Mouse (Mus musculus): ENCODE results near the gene 3110009E18Rik. TPM values are rescaled to one million over a fixed set of nuclear protein-coding genes. Genes with fewer than 3 reads are reported as not detected.

3110009E18Rik gene
- polyA plus RNA-seq (2015; fragmentation: Nextera tagmentation; extraction: Ambion mirVana), result 8.2 and 13.6 TPM in 2 replicates

- H3K36me3 ChIP-seq, result peaks cover under 1% of the 10 kb centered on the region; the same call in 1 of the 2 replicates
- peak within 1 kb of the TSS; percentile 78 for H3K4me2 ChIP-seq
- no peaks in the 10 kb centered on the region for H3K9me3 ChIP-seq (replicated peaks)
- no peaks in the 10 kb centered on the region for H3K27me3 ChIP-seq
- peak within 1 kb of the TSS; percentile 66 for H3K9ac ChIP-seq
- H3K4me3 ChIP-seq, result peak within 1 kb of the TSS; percentile 66
- H3K27ac ChIP-seq, result peak within 1 kb of the TSS; percentile 96
- peaks cover 33% of the 10 kb centered on the region for H3K4me1 ChIP-seq (replicated peaks)
- WGBS, result under 1% methylated on average over 52 of the region's 52 CpGs
- ATAC-seq (replicated peaks; ENCODE audit: insufficient number of reproducible peaks, insufficient read depth, low FRiP score, low read depth), result peak; percentile 93
Measured at GRCm38 (mm10) chr1:120120969-120121811, at the start of gene 3110009E18Rik, which contains the start of gene Dbi. Gene 3110009E18Rik (plus strand): TSS chr1:120121187. Gene Dbi (minus strand): TSS chr1:120121078.

GRCm38 (mm10) chr1:120072900-120073299 lies 48.1 kb upstream of the 3110009E18Rik start:
- WGBS, result 4% methylated on average over 16 of the region's 16 CpGs
- Histone ChIP-seq H3K4me1 (replicated peaks) (peaks cover 25% of the 10 kb centered on the region), H3K4me2 (peak overlapping the region; percentile 93), H3K4me3 (peak overlapping the region; percentile 52), H3K27me3 (no peaks in the 10 kb centered on the region), H3K9ac (peak overlapping the region; percentile 55), H3K36me3 (no peaks in the 10 kb centered on the region), H3K9me3 (replicated peaks) (no peaks in the 10 kb centered on the region), H3K27ac (no peak overlapping the region)
- no peak for ATAC-seq (replicated peaks; ENCODE audit: insufficient number of reproducible peaks, insufficient read depth, low FRiP score, low read depth)

- WGBS, result 3% methylated on average over 40 of the region's 40 CpGs
- H3K4me3 ChIP-seq, result peak within 1 kb of the TSS; percentile 52
- no peaks in the 10 kb centered on the region for H3K27me3 ChIP-seq
- H3K4me2 ChIP-seq, result peak within 1 kb of the TSS; percentile 93
- H3K36me3 ChIP-seq, result no peaks in the 10 kb centered on the region
- H3K9me3 ChIP-seq (replicated peaks), result no peaks in the 10 kb centered on the region
- peak within 1 kb of the TSS; percentile 22; the same call in 1 of the 2 replicates for H3K27ac ChIP-seq
- ATAC-seq (replicated peaks; ENCODE audit: insufficient number of reproducible peaks, insufficient read depth, low FRiP score, low read depth), result peak; percentile 85
- H3K9ac ChIP-seq, result peak within 1 kb of the TSS; percentile 55
- H3K4me1 ChIP-seq (replicated peaks), result peaks cover 25% of the 10 kb centered on the region
Measured at GRCm38 (mm10) chr1:120073519-120074306, 47.3 kb upstream of the 3110009E18Rik start, which contains the start of gene Tmem37. Gene Tmem37 (minus strand): TSS chr1:120074074.

GRCm38 (mm10) chr1:120074307-120074702 lies 46.7 kb upstream of the 3110009E18Rik start:
- Histone ChIP-seq H3K27me3 (no peaks in the 10 kb centered on the region), H3K27ac (peak overlapping the region; percentile 21; the same call in 1 of the 2 replicates), H3K4me3 (peak overlapping the region; percentile 52), H3K9ac (no peak overlapping the region), H3K4me2 (peak overlapping the region; percentile 93), H3K4me1 (replicated peaks) (peaks cover 25% of the 10 kb centered on the region), H3K36me3 (no peaks in the 10 kb centered on the region), H3K9me3 (replicated peaks) (no peaks in the 10 kb centered on the region)
- ATAC-seq (replicated peaks; ENCODE audit: insufficient number of reproducible peaks, insufficient read depth, low FRiP score, low read depth), result no peak
- WGBS, result 44% methylated on average over 4 of the region's 4 CpGs

- H3K4me1 ChIP-seq (replicated peaks), result peaks cover 25% of the 10 kb centered on the region
- no peak overlapping the region for H3K4me2 ChIP-seq
- ATAC-seq (replicated peaks; ENCODE audit: insufficient number of reproducible peaks, insufficient read depth, low FRiP score, low read depth), result no peak
- H3K27me3 ChIP-seq, result no peaks in the 10 kb centered on the region
- no peaks in the 10 kb centered on the region for H3K9me3 ChIP-seq (replicated peaks)
- WGBS, result 67% methylated on average over 4 of the region's 4 CpGs
- no peak overlapping the region for H3K4me3 ChIP-seq
- H3K27ac ChIP-seq, result 0 out of 2 replicates have a peak overlapping the region, but pooled peaks have one; percentile 22
- no peak overlapping the region for H3K9ac ChIP-seq
- H3K36me3 ChIP-seq, result no peaks in the 10 kb centered on the region
Measured at GRCm38 (mm10) chr1:120074931-120075330, 46.1 kb upstream of the 3110009E18Rik start.

GRCm38 (mm10) chr1:120075507-120075906 lies 45.5 kb upstream of the 3110009E18Rik start:
- WGBS, result 65% methylated on average over 5 of the region's 5 CpGs
- Histone ChIP-seq H3K4me1 (replicated peaks) (peaks cover 25% of the 10 kb centered on the region), H3K27me3 (no peaks in the 10 kb centered on the region), H3K4me3 (no peak overlapping the region), H3K4me2 (no peak overlapping the region), H3K27ac (no peak overlapping the region), H3K9me3 (replicated peaks) (no peaks in the 10 kb centered on the region), H3K9ac (no peak overlapping the region), H3K36me3 (no peaks in the 10 kb centered on the region)
- no peak for ATAC-seq (replicated peaks; ENCODE audit: insufficient number of reproducible peaks, insufficient read depth, low FRiP score, low read depth)

GRCm38 (mm10) chr1:120077746-120078410 lies 43.1 kb upstream of the 3110009E18Rik start:
- no peaks in the 10 kb centered on the region for H3K9me3 ChIP-seq (replicated peaks)
- H3K27me3 ChIP-seq, result no peaks in the 10 kb centered on the region
- H3K27ac ChIP-seq, result no peak overlapping the region
- no peak overlapping the region for H3K4me3 ChIP-seq
- H3K4me2 ChIP-seq, result no peak overlapping the region
- no peaks in the 10 kb centered on the region for H3K36me3 ChIP-seq
- no peak for ATAC-seq (replicated peaks; ENCODE audit: insufficient number of reproducible peaks, insufficient read depth, low FRiP score, low read depth)
- H3K9ac ChIP-seq, result no peak overlapping the region
- H3K4me1 ChIP-seq (replicated peaks), result peaks cover 24% of the 10 kb centered on the region
- WGBS, result 34% methylated on average over 9 of the region's 9 CpGs

- Histone ChIP-seq H3K9me3 (replicated peaks) (no peaks in the 10 kb centered on the region), H3K27ac (no peak overlapping the region), H3K4me1 (replicated peaks) (peaks cover 17% of the 10 kb centered on the region), H3K4me2 (no peak overlapping the region), H3K36me3 (no peaks in the 10 kb centered on the region), H3K27me3 (no peaks in the 10 kb centered on the region), H3K9ac (no peak overlapping the region), H3K4me3 (no peak overlapping the region)
- WGBS, result 89% methylated on average over 1 of the region's 1 CpGs
- no peak for ATAC-seq (replicated peaks; ENCODE audit: insufficient number of reproducible peaks, insufficient read depth, low FRiP score, low read depth)
Measured at GRCm38 (mm10) chr1:120080632-120081031, 40.4 kb upstream of the 3110009E18Rik start.

- H3K9me3 ChIP-seq (replicated peaks), result no peaks in the 10 kb centered on the region
- WGBS, result 12% methylated on average over 7 of the region's 7 CpGs
- H3K9ac ChIP-seq, result no peak overlapping the region
- no peak overlapping the region for H3K27ac ChIP-seq
- H3K4me2 ChIP-seq, result peak overlapping the region; percentile 45
- no peak overlapping the region for H3K4me3 ChIP-seq
- H3K36me3 ChIP-seq, result no peaks in the 10 kb centered on the region
- H3K27me3 ChIP-seq, result no peaks in the 10 kb centered on the region
- ATAC-seq (replicated peaks; ENCODE audit: insufficient number of reproducible peaks, insufficient read depth, low FRiP score, low read depth), result peak; percentile 47; the same call in 1 of the 2 replicates
- H3K4me1 ChIP-seq (replicated peaks), result peaks cover 17% of the 10 kb centered on the region
Measured at GRCm38 (mm10) chr1:120082957-120083585, 37.9 kb upstream of the 3110009E18Rik start.

GRCm38 (mm10) chr1:120083921-120084517 lies 37.0 kb upstream of the 3110009E18Rik start:
- 0 out of 2 replicates have a peak, but pooled peaks have one; percentile 23 for ATAC-seq (replicated peaks; ENCODE audit: insufficient number of reproducible peaks, insufficient read depth, low FRiP score, low read depth)

More at GRCm38 (mm10) chr1:120083921-120084517, 37.0 kb upstream of the 3110009E18Rik start:
- Histone ChIP-seq H3K27ac (0 out of 2 replicates have a peak overlapping the region, but pooled peaks have one; percentile 14), H3K36me3 (no peaks in the 10 kb centered on the region), H3K4me1 (replicated peaks) (peaks cover 17% of the 10 kb centered on the region), H3K9me3 (replicated peaks) (no peaks in the 10 kb centered on the region), H3K4me2 (no peak overlapping the region), H3K9ac (no peak overlapping the region), H3K4me3 (no peak overlapping the region), H3K27me3 (no peaks in the 10 kb centered on the region)
- 34% methylated on average over 5 of the region's 5 CpGs for WGBS

Data from heart, embryonic 15.5 days (tissue).